Mouse (Mus musculus) lung, embryonic 14.5 days (tissue): Measurements from ENCODE around the gene Mlip. TPM values are rescaled to one million over a fixed set of nuclear protein-coding genes. Genes with fewer than 3 reads are reported as not detected.

Source experiments
- ATAC-seq: fragments of 200-750 bp; cut with Nextera tagmentation; 2 replicates; pipeline ENCODE4 v1.8.0; 2017; ENCODE audit warnings: mild to moderate bottlenecking, moderate TSS enrichment, moderate library complexity; ENCODE audit not compliant: insufficient read depth
- DNase-seq: peaks from one replicate; pipeline ENCODE4 v3.0.0-alpha.2; 2015
- H3K27ac ChIP-seq: fragments of 300-500 bp; sonication (generic); 2 replicates; pipeline ENCODE4 v1.5.1; 2014; ENCODE audit warnings: low read depth, mild to moderate bottlenecking, moderate library complexity
- H3K27me3 ChIP-seq: fragments of 300-500 bp; sonication (generic); 2 replicates; pipeline ENCODE4 v1.6.1; 2014; ENCODE audit warnings: low read length, control low read depth; ENCODE audit not compliant: insufficient read depth
- H3K36me3 ChIP-seq: fragments of 300-500 bp; sonication (generic); 2 replicates; pipeline ENCODE4 v1.6.1; 2014; ENCODE audit warnings: control low read depth; ENCODE audit not compliant: insufficient read depth
- H3K4me1 ChIP-seq: fragments of 300-500 bp; sonication (generic); 2 replicates; pipeline ENCODE4 v1.6.1; 2014; ENCODE audit warnings: antibody characterized with exemption, control low read depth; ENCODE audit not compliant: insufficient read depth
- H3K4me2 ChIP-seq: fragments of 300-500 bp; sonication (generic); 2 replicates; pipeline ENCODE4 v1.6.1; 2014; ENCODE audit warnings: mild to moderate bottlenecking
- H3K4me3 ChIP-seq: fragments of 300-500 bp; sonication (generic); 2 replicates; pipeline ENCODE4 v1.5.1; 2014; ENCODE audit warnings: low read depth, low read length
- H3K9ac ChIP-seq: fragments of 300-500 bp; sonication (generic); 2 replicates; pipeline ENCODE4 v1.6.1; 2014
- H3K9me3 ChIP-seq: fragments of 300-500 bp; sonication (generic); 2 replicates; pipeline ENCODE4 v1.6.1; 2016; ENCODE audit warnings: low read depth, low read length, control low read depth
- CTCF ChIP-seq: IDR thresholded peaks from 2 replicates; pipeline ENCODE4 v1.5.1; 2016; ENCODE audit warnings: antibody characterized with exemption, low read depth
- WGBS: fragments of 180-500 bp; shearing (Covaris S2); extraction: QIAGEN DNeasy Blood & Tissue Kit; methylation state at CpG from one replicate; pipeline ENCODE4 v1.1.7; 2014; 5-methylcytosine and 5-hydroxymethylcytosine counted together
- polyA plus RNA-seq: library from polyadenylated mRNA; unstranded; fragments of >200 nt; fragmentation: Nextera tagmentation; extraction: Ambion mirVana; gene quantifications from 2 replicates; pipeline ENCODE4 v1.2.1, GENCODE M21; 2014

Mlip gene
- polyA plus RNA-seq, 1 experiment from 2014 or later: 1.0 TPM

GRCm38 (mm10) chr9:77272727-77273126, 80.0 kb downstream of the Mlip start:
- Histone ChIP-seq H3K9me3 (no peaks in the 10 kb centered on the region), H3K4me1 (no peaks in the 10 kb centered on the region), H3K27me3 (no peaks in the 10 kb centered on the region), H3K27ac (no peak overlapping the region), H3K9ac (no peak overlapping the region), H3K36me3 (no peaks in the 10 kb centered on the region), H3K4me2 (no peak overlapping the region), H3K4me3 (no peak overlapping the region)
- TF ChIP-seq CTCF: no peak
- DNase-seq (no peak), ATAC-seq (no peak)
- WGBS: 87% methylated on average over 4 of the region's 4 CpGs

GRCm38 (mm10) chr9:77265268-77266017, 87.3 kb downstream of the Mlip start:
- H3K27me3 ChIP-seq: no peaks in the 10 kb centered on the region
- H3K4me3 ChIP-seq: no peak overlapping the region
- H3K4me2 ChIP-seq: no peak overlapping the region
- no peaks in the 10 kb centered on the region for H3K36me3 ChIP-seq
- ATAC-seq (no peak), DNase-seq (no peak)
- whole genome bisulfite sequencing: 61% methylated on average over 4 of the region's 4 CpGs
- H3K9me3 ChIP-seq: no peaks in the 10 kb centered on the region
- TF ChIP-seq CTCF: no peak
- no peak overlapping the region for H3K27ac ChIP-seq
- no peaks in the 10 kb centered on the region for H3K4me1 ChIP-seq
- no peak overlapping the region for H3K9ac ChIP-seq

- no peak for DNase-seq
- H3K4me1 ChIP-seq: no peaks in the 10 kb centered on the region
- ATAC-seq: no peak
- 12% methylated on average over 4 of the region's 4 CpGs for WGBS
- H3K27me3 ChIP-seq: no peaks in the 10 kb centered on the region
- H3K36me3 ChIP-seq: no peaks in the 10 kb centered on the region
- no peak overlapping the region for H3K4me2 ChIP-seq
- H3K9me3 ChIP-seq: no peaks in the 10 kb centered on the region
- no peak overlapping the region for H3K4me3 ChIP-seq
- H3K9ac ChIP-seq: no peak overlapping the region
- no peak overlapping the region for H3K27ac ChIP-seq
- TF ChIP-seq CTCF: no peak
Observed at GRCm38 (mm10) chr9:77259052-77259451, 93.7 kb downstream of the Mlip start.

GRCm38 (mm10) chr9:77258265-77258664, 94.5 kb downstream of the Mlip start:
- ATAC-seq: no peak
- WGBS: 42% methylated on average over 6 of the region's 6 CpGs

GRCm38 (mm10) chr9:77254514-77254913, 98.3 kb downstream of the Mlip start:
- H3K4me3 ChIP-seq: no peak overlapping the region
- H3K9me3 ChIP-seq: no peaks in the 10 kb centered on the region
- no peak overlapping the region for H3K9ac ChIP-seq
- DNase-seq: no peak
- H3K36me3 ChIP-seq: no peaks in the 10 kb centered on the region
- no peak for TF ChIP-seq CTCF
- H3K27me3 ChIP-seq: no peaks in the 10 kb centered on the region
- no peak overlapping the region for H3K27ac ChIP-seq
- H3K4me2 ChIP-seq: no peak overlapping the region
- ATAC-seq: no peak
- no peaks in the 10 kb centered on the region for H3K4me1 ChIP-seq
- WGBS: 89% methylated on average over 3 of the region's 3 CpGs

More at GRCm38 (mm10) chr9:77258265-77258664, 94.5 kb downstream of the Mlip start:
- no peaks in the 10 kb centered on the region for H3K9me3 ChIP-seq
- H3K27ac ChIP-seq: no peak overlapping the region
- no peaks in the 10 kb centered on the region for H3K36me3 ChIP-seq
- no peak for DNase-seq
- H3K27me3 ChIP-seq: no peaks in the 10 kb centered on the region
- H3K4me2 ChIP-seq: no peak overlapping the region
- H3K4me1 ChIP-seq: no peaks in the 10 kb centered on the region
- TF ChIP-seq CTCF: no peak
- H3K4me3 ChIP-seq: no peak overlapping the region
- no peak overlapping the region for H3K9ac ChIP-seq

GRCm38 (mm10) chr9:77252761-77253160, 100.0 kb downstream of the Mlip start:
- H3K27me3 ChIP-seq: no peaks in the 10 kb centered on the region
- H3K36me3 ChIP-seq: no peaks in the 10 kb centered on the region
- H3K4me1 ChIP-seq: no peaks in the 10 kb centered on the region
- TF ChIP-seq CTCF: no peak
- ATAC-seq (no peak), DNase-seq (no peak)
- H3K4me3 ChIP-seq: no peak overlapping the region
- no peaks in the 10 kb centered on the region for H3K9me3 ChIP-seq
- no peak overlapping the region for H3K9ac ChIP-seq
- no peak overlapping the region for H3K27ac ChIP-seq
- WGBS: 77% methylated on average over 4 of the region's 4 CpGs
- H3K4me2 ChIP-seq: no peak overlapping the region

- no peaks in the 10 kb centered on the region for H3K4me1 ChIP-seq
- no peak for DNase-seq
- ATAC-seq: no peak
- no peaks in the 10 kb centered on the region for H3K36me3 ChIP-seq
- no peaks in the 10 kb centered on the region for H3K27me3 ChIP-seq
- H3K27ac ChIP-seq: no peak overlapping the region
- WGBS: 57% methylated on average over 7 of the region's 7 CpGs
- TF ChIP-seq CTCF: no peak
- H3K4me2 ChIP-seq: no peak overlapping the region
- H3K4me3 ChIP-seq: no peak overlapping the region
- H3K9me3 ChIP-seq: no peaks in the 10 kb centered on the region
- H3K9ac ChIP-seq: no peak overlapping the region
Observed at GRCm38 (mm10) chr9:77252134-77252533, 100.6 kb downstream of the Mlip start.
